Mouse (Mus musculus): ENCODE measurements around the gene Stard9.

DNA sequence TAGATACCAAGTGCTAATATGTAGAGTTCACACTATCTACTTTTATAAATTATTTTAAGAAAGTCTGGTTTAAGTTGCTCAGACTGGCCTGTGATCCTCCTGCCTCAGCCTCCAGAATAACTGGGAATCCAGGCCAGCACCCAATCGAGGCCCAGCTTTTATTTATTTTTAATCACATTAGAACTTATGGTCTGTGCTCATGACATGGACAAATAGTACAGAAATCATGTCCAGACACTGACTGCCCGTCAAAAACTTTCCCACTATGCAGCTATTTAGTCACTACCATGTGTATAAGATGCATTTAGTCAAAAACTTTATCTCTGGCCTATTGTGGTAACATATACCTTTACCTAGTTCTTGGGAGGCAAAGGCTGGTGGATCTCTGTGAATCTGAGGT lies 93.0 kb downstream of the Stard9 start:
- TF ChIP-seq CTCF (IDR thresholded peaks at IDR 0.05; ENCODE audit: control insufficient read depth, insufficient read depth, insufficient read length) (no peak), MAX (IDR thresholded peaks at IDR 0.05) (no peak), MYOG (IDR thresholded peaks at IDR 0.05; ENCODE audit: control insufficient read depth, extremely low read depth, insufficient read length) (no peak), CEBPB (IDR thresholded peaks at IDR 0.05; ENCODE audit: low read depth) (no peak), USF1 (IDR thresholded peaks at IDR 0.05; ENCODE audit: low read depth) (no peak)

All from C2C12 (cell line).